Mouse (Mus musculus): ENCODE results near the gene Vax1. TPM values are rescaled to one million over a fixed set of nuclear protein-coding genes. Genes with fewer than 3 reads are reported as not detected.

Vax1 gene
- polyA plus RNA-seq, 1 experiment from 2014 or later = 0.92 TPM

GRCm38 (mm10) chr19:59191123-59191505, 21.3 kb upstream of the Vax1 start:
- H3K36me3 ChIP-seq (replicated peaks) = no peaks in the 10 kb centered on the region
- no peak overlapping the region for H3K4me3 ChIP-seq
- H3K4me1 ChIP-seq = peaks cover 7% of the 10 kb centered on the region; the same call in 1 of the 2 replicates
- H3K27ac ChIP-seq = no peak overlapping the region
- no peak overlapping the region for H3K9ac ChIP-seq
- peaks cover 84% of the 10 kb centered on the region for H3K27me3 ChIP-seq (replicated peaks)
- 6% methylated on average over 4 of the region's 4 CpGs for WGBS
- ATAC-seq (replicated peaks) = no peak
- H3K4me2 ChIP-seq = no peak overlapping the region
- H3K9me3 ChIP-seq = no peaks in the 10 kb centered on the region

GRCm38 (mm10) chr19:59190431-59191122, 20.7 kb upstream of the Vax1 start:
- Histone ChIP-seq H3K4me3 (no peak overlapping the region), H3K4me1 (peaks cover 7% of the 10 kb centered on the region; the same call in 1 of the 2 replicates), H3K4me2 (no peak overlapping the region), H3K9ac (no peak overlapping the region), H3K9me3 (no peaks in the 10 kb centered on the region), H3K27me3 (replicated peaks) (peaks cover 84% of the 10 kb centered on the region), H3K27ac (no peak overlapping the region), H3K36me3 (replicated peaks) (no peaks in the 10 kb centered on the region)
- no peak for ATAC-seq (replicated peaks)
- WGBS = under 1% methylated on average over 8 of the region's 8 CpGs

GRCm38 (mm10) chr19:59188981-59189380, 19.1 kb upstream of the Vax1 start:
- Histone ChIP-seq H3K4me3 (no peak overlapping the region), H3K27me3 (replicated peaks) (peaks cover 83% of the 10 kb centered on the region), H3K36me3 (replicated peaks) (no peaks in the 10 kb centered on the region), H3K4me1 (peaks cover 2% of the 10 kb centered on the region; the same call in 1 of the 2 replicates), H3K9me3 (no peaks in the 10 kb centered on the region), H3K4me2 (no peak overlapping the region), H3K27ac (no peak overlapping the region), H3K9ac (no peak overlapping the region)
- ATAC-seq (replicated peaks) = no peak
- WGBS = 21% methylated on average over 4 of the region's 4 CpGs

- Histone ChIP-seq H3K4me2 (no peak overlapping the region), H3K4me1 (no peaks in the 10 kb centered on the region), H3K9me3 (no peaks in the 10 kb centered on the region), H3K27me3 (replicated peaks) (peaks cover 63% of the 10 kb centered on the region), H3K4me3 (no peak overlapping the region), H3K27ac (no peak overlapping the region), H3K9ac (no peak overlapping the region), H3K36me3 (replicated peaks) (no peaks in the 10 kb centered on the region)
- WGBS = 51% methylated on average over 3 of the region's 3 CpGs
- ATAC-seq (replicated peaks) = no peak
Measured at GRCm38 (mm10) chr19:59184000-59184399, 14.1 kb upstream of the Vax1 start.

- H3K36me3 ChIP-seq (replicated peaks) = no peaks in the 10 kb centered on the region
- H3K9me3 ChIP-seq = no peaks in the 10 kb centered on the region
- peaks cover 14% of the 10 kb centered on the region for H3K4me1 ChIP-seq
- no peak overlapping the region for H3K27ac ChIP-seq
- H3K27me3 ChIP-seq (replicated peaks) = peaks cover 82% of the 10 kb centered on the region
- 5% methylated on average over 6 of the region's 6 CpGs for WGBS
- H3K4me2 ChIP-seq = no peak overlapping the region
- H3K9ac ChIP-seq = no peak overlapping the region
- ATAC-seq (replicated peaks) = no peak
- H3K4me3 ChIP-seq = no peak overlapping the region
Measured at GRCm38 (mm10) chr19:59173341-59174015, 3.6 kb upstream of the Vax1 start.

GRCm38 (mm10) chr19:59172781-59173180, 2.9 kb upstream of the Vax1 start:
- Histone ChIP-seq H3K4me3 (no peak overlapping the region), H3K36me3 (replicated peaks) (no peaks in the 10 kb centered on the region), H3K4me2 (no peak overlapping the region), H3K9ac (no peak overlapping the region), H3K4me1 (peaks cover 14% of the 10 kb centered on the region), H3K9me3 (no peaks in the 10 kb centered on the region), H3K27me3 (replicated peaks) (peaks cover 89% of the 10 kb centered on the region), H3K27ac (no peak overlapping the region)
- WGBS = 5% methylated on average over 3 of the region's 3 CpGs
- ATAC-seq (replicated peaks) = no peak

GRCm38 (mm10) chr19:59171871-59172245, 2.0 kb upstream of the Vax1 start:
- ATAC-seq (replicated peaks) = no peak
- under 1% methylated on average over 19 of the region's 19 CpGs for WGBS
- no peak overlapping the region for H3K9ac ChIP-seq
- H3K36me3 ChIP-seq (replicated peaks) = no peaks in the 10 kb centered on the region
- 0 out of 2 replicates have a peak overlapping the region, but pooled peaks have one; percentile 4 for H3K4me2 ChIP-seq
- H3K27ac ChIP-seq = no peak overlapping the region
- H3K4me3 ChIP-seq = no peak overlapping the region
- H3K27me3 ChIP-seq (replicated peaks) = peaks cover 94% of the 10 kb centered on the region
- peaks cover 15% of the 10 kb centered on the region for H3K4me1 ChIP-seq
- no peaks in the 10 kb centered on the region for H3K9me3 ChIP-seq

- no peaks in the 10 kb centered on the region for H3K9me3 ChIP-seq
- under 1% methylated on average over 34 of the region's 38 CpGs for WGBS
- H3K36me3 ChIP-seq (replicated peaks) = no peaks in the 10 kb centered on the region
- peaks cover 94% of the 10 kb centered on the region for H3K27me3 ChIP-seq (replicated peaks)
- no peak overlapping the region for H3K27ac ChIP-seq
- ATAC-seq (replicated peaks) = no peak
- H3K4me2 ChIP-seq = peak overlapping the region; percentile 4
- peaks cover 21% of the 10 kb centered on the region for H3K4me1 ChIP-seq
- H3K9ac ChIP-seq = no peak overlapping the region
- no peak overlapping the region for H3K4me3 ChIP-seq
Measured at GRCm38 (mm10) chr19:59171151-59171870, 1.5 kb upstream of the Vax1 start.

GRCm38 (mm10) chr19:59170766-59171095, 875 bp upstream of the Vax1 start:
- ATAC-seq (replicated peaks) = no peak
- Histone ChIP-seq H3K36me3 (replicated peaks) (no peaks in the 10 kb centered on the region), H3K9me3 (no peaks in the 10 kb centered on the region), H3K27me3 (replicated peaks) (peaks cover 95% of the 10 kb centered on the region), H3K9ac (no peak overlapping the region), H3K4me3 (peak overlapping the region; percentile 28; the same call in 1 of the 2 replicates), H3K4me1 (peaks cover 24% of the 10 kb centered on the region), H3K4me2 (no peak overlapping the region), H3K27ac (no peak overlapping the region)
- WGBS = under 1% methylated on average over 6 of the region's 6 CpGs

- Histone ChIP-seq H3K4me1 (peaks cover 24% of the 10 kb centered on the region), H3K4me3 (peak overlapping the region; percentile 28), H3K36me3 (replicated peaks) (no peaks in the 10 kb centered on the region), H3K9me3 (no peaks in the 10 kb centered on the region), H3K27ac (peak overlapping the region; percentile 39; the same call in 1 of the 2 replicates), H3K9ac (no peak overlapping the region; the same call in 1 of the 2 replicates), H3K4me2 (peak overlapping the region; percentile 39), H3K27me3 (replicated peaks) (peaks cover 88% of the 10 kb centered on the region)
- ATAC-seq (replicated peaks) = no peak
- under 1% methylated on average over 65 of the region's 65 CpGs for WGBS
Measured at GRCm38 (mm10) chr19:59169143-59169935, 517 bp downstream of the Vax1 start.

- no peak overlapping the region for H3K4me2 ChIP-seq
- no peak for ATAC-seq (replicated peaks)
- peaks cover 24% of the 10 kb centered on the region for H3K4me1 ChIP-seq
- H3K4me3 ChIP-seq = peak overlapping the region; percentile 28
- H3K9me3 ChIP-seq = no peaks in the 10 kb centered on the region
- no peaks in the 10 kb centered on the region for H3K36me3 ChIP-seq (replicated peaks)
- no peak overlapping the region for H3K9ac ChIP-seq
- 2% methylated on average over 17 of the region's 17 CpGs for WGBS
- H3K27me3 ChIP-seq (replicated peaks) = peaks cover 88% of the 10 kb centered on the region
- H3K27ac ChIP-seq = no peak overlapping the region
Measured at GRCm38 (mm10) chr19:59168386-59168905, 1.4 kb downstream of the Vax1 start.
